Mouse (Mus musculus): ENCODE results near the gene Sva.

The Sva gene

GRCm38 (mm10) chr6:42038094-42038493 lies at the start of gene Sva:
Gene Sva (plus strand): TSS chr6:42038394.
- CTCF ChIA-PET, result no interaction called here

Measured in spleen, embryonic (tissue).